Mouse (Mus musculus) lung, postnatal 14 days (tissue): ENCODE results near the gene Coro6.

Source experiments
- DNase-seq: peaks from one replicate; pipeline ENCODE4 v3.0.0; 2021

The Coro6 gene

DNA sequence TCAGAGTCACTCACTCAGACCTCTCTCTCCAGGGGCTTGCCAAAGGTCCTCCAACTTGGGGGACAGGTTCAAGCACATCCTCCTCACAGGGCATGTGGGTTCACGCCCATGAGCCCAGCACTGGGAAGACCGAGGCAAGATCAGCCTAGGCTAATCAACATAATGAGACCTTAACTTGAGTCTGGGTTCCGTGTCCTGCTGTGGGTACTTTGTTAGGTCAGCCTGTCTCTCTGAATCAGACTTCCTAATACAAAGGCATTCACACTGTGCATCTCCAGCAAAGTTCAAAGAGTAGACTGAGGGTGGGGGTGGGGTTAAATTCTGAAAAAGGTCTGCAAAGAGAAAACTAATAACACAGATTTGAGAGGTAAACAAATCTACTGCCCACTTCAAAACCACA is 2.9 kb downstream of the Coro6 start:
- no peak for DNase-seq

DNA sequence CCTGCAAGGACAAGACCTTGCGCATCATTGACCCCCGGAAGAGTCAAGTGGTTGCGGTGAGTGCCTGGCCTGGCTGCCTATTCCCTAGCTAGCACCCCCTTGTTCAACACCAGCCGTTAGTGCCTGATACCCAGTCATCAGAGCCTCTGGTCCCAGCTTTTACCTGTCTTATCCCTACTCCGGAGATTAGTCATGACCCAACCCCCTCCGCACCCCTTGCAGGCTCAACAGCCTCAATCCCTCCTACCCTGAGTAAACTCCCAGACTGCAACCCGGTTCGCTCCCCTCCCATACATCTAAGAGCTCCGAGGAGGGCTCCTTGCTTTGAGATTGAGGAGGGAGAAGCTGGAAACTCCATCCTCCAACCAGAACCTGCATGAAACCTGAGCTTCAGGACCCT is 4.3 kb downstream of the Coro6 start:
- DNase-seq: no peak

- DNase-seq: peak; percentile 86
Observed at GRCm38 (mm10) chr11:77467157-77467556, 4.9 kb downstream of the Coro6 start.

DNA sequence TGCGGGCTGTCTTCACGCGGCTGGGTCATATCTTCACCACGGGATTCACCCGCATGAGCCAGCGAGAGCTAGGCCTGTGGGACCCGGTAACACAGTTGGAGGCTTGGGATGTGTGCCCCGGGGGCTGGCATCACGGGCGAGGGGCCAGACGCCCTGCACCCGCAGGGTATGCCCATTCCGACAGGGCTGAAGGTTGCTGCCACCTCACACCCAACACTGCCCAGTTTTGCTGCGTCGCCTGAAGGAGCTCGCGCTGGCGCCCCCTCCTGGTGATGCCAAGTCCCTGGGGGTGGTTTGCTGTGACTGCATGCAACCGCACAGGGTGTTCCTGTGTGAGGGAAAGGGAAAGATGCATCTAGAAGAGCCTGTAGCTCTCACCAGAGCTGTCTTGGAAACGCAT is 5.6 kb downstream of the Coro6 start:
- peak; percentile 87 for DNase-seq

- no peak for DNase-seq
Observed at GRCm38 (mm10) chr11:77468397-77468796, 6.2 kb downstream of the Coro6 start.

DNA sequence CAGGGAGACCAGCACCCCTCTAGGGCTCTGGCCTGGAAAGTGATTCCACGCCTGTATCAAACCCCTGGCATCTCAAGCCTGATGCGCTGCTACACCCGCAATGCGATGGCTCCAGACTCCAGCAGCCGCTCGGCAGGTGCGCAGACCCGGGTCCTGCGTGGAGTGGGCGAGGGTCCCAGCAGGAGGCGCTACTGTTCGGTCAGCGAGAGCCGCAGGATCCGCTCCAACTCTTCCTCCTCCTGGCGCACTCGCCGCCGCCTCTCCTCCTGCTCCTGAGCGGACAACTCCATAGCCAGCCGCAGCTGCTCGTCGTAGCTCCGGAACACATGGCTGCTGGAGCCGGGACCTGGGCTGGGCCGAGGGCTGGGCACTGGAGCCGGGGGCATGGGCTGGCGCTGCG is 9.2 kb downstream of the Coro6 start:
- no peak for DNase-seq

DNA sequence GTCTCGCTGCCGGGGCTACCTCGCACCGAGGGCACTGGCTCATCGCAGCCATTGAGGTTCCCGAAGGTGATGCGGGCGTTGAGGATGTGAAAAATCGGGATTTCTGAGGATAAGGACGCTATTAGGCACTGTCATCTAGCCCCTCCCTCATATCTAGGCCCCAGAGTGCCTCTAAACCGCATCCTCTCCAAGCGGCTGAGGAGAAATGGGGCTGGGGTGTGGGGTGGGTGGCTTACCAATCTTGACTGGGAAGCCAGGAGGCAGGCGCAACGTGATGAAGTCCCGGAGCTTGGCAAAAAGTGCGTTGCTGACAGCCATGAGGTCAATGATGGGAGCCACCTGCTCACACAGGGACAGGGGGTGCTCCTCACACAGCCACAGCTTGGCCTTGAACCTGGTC is 10.6 kb downstream of the Coro6 start:
- DNase-seq: no peak

GRCm38 (mm10) chr11:77476216-77476615 is 14.0 kb downstream of the Coro6 start:
- DNase-seq: no peak

DNA sequence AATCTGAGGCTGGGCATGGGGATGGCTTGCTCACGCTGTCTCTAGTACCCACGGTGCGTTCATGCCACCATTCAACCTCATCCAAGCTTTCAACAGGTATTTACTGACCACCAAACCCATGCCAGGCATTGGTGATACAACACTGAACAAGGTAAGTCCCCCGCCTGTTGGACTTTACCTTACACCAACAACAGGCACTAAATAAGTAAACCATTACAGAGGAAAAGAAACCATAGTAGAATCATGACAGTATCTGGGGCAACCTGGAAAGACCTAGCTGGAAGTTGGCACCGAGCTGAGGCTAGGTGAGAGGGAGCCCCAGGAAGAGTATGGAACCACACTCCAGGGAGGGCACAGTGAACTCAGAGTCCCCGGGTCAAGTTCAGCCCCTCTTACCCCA is 14.7 kb downstream of the Coro6 start:
- DNase-seq: no peak

- DNase-seq: no peak
Observed at GRCm38 (mm10) chr11:77483043-77483442, 20.8 kb downstream of the Coro6 start.

DNA sequence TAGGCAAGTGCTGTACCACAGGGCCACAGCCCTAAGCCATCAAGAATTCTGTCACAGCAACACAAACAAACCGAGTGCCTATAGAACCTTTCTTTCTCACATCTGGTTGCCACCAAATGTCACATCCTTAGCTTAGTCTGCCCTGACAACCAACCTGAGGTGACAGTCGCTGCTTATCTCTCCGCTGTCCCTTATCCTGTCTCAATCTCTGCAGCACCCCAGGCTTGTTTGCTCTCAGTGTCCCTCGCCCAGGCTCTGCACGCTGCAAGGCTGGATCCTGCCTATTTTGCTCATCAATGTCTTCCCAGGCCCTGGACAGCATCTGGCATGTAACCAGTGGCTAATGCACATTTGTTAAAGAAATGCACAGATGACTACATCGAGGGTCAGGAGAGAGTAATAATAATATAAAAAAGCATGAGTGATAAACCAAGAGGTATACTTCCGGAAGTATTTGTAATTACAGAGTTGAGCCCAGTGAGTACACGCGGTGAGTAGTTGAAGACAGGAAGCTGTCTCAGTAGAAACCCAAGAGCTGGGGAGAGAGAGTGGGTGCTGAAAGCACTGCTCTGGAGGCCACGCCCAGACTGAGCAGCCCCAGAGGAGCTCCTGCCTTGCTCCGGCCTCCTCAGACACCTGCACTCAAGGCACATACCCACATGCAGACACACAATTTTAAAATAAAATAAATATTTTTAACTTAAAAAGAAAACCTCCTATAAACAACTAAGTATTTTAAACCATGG is 21.5 kb downstream of the Coro6 start:
- DNase-seq: no peak

DNA sequence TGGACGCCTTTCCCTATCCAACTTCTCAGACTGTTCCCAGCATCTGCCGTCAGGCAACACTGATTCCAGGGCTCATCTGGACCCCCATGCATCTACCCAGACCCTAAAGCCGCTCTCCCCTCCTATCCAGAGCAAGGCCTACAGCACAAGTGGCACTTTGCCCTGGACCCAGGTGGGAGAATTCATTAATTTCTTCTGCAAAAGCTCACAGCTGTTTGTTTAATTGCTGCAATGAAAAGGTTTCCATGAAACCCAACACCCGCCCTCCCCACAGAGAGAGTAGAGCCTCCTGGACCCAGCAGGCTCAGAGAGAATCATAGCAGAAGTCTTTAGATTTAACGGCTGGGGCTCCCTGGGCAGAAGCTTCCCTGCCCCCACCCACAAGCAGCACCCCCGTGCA is 23.0 kb downstream of the Coro6 start:
- DNase-seq: no peak

DNA sequence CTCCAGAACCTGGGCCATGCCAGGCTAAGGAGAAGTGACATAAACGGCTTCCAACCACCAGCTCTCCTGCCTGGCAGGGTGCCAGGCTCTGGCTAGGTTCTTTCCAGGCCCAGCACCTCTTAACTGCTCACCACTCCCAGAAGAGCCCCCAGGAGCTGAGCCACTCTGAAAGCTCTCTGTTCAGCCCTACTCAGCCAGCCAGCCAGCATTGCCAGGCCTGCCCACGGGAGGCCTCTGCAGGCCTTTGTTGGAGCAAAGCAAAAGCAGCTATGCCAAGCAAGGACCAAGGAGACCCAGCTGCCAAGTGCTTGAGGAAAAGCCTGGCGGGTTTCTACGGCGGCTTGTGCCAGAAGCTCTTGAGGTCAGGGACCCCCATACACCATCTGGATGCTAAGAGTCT is 24.6 kb downstream of the Coro6 start:
- DNase-seq: no peak

GRCm38 (mm10) chr11:77488771-77489581 is 26.8 kb downstream of the Coro6 start:
- no peak for DNase-seq

DNA sequence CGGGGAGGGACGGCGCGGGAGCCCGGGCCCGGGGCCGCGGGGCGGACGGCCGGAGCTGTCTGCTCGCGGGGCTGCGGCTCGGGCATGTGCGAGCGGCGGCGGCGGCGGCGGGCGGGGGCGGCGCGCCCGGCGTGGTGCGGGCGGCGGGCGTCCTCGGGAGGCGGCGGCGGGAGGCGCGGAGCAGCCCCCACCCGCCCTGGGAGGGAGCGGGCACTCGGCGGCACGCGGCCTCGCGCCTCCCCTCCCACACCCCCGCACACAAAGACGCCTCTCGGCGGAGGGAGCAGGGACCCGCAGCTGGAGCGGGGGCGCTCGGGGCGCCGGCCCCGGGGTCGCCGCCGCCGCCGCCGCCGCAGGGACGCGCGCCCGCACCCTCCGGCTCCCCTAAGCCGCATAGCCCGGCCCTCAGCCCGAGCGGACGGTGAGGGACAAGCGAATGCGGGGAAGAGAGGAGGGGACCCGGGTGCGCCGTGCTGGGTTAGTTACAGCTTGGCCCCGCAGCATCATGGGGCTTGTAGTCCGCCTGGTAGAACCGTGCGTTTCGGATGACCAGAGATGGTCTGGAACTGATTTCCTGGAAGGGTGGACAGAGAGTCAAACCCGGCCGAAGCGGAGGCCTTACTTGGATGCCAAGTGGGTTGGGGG is 27.5 kb downstream of the Coro6 start, which contains the start of gene Ankrd13b:
Gene Ankrd13b, minus strand, starts transcription at position 88 of the 645 bp plus-strand sequence.
- peak; percentile 74 for DNase-seq

- no peak for DNase-seq
Observed at GRCm38 (mm10) chr11:77490451-77490850, 28.2 kb downstream of the Coro6 start.

GRCm38 (mm10) chr11:77491123-77491501 is 28.9 kb downstream of the Coro6 start:
- peak; percentile 93 for DNase-seq

- DNase-seq: peak; percentile 63
Observed at GRCm38 (mm10) chr11:77491502-77492291, 29.5 kb downstream of the Coro6 start.

DNA sequence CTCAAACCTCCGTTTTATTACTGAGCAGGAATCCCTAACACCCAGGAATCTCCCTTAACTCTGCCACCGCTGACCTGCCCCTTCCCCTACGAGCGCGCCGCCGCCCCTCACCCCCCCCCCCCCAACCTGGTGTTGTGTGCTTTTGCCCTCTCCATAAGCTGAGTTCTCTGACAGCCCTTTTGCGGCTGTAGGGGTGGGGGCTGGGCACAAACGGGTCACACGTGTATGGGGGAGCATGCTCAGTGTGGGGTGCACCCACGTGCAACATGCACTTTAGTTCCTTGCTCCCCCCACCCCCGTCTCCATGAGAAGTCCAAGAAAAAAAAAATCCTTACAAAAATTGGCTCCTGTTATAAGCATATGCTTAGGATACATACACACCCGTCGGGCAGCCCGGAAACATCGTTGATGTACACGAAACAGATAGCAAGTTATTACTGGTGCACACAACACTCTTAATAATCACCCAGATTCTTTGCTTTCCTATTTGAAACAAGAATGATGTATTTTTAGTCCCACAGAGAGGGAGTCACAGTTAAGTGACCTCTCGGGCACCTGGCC is 30.2 kb downstream of the Coro6 start:
- DNase-seq: no peak

DNA sequence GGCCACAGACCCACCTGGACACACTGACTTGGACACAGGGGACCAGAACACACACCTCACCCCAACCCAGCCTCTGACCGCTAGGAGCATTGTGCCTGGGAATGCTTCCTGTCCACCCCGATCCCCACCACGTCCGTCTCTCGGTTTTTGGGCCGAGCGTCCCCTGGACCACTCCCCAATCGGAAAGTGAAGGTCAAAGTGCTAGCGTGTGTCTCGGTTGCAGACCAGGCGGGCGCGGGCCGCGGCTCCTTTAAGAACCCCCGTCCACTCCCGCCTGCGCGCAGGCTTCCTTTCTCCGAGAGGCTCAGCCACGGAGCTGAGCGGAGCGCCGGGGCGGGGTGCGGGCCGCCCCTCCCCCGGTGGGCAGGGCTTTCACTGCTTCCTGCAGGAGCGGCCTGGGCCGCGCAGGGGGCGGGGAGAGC is 30.7 kb downstream of the Coro6 start:
- peak; percentile 94 for DNase-seq

- peak; percentile 60 for DNase-seq
Observed at GRCm38 (mm10) chr11:77493512-77494343, 31.5 kb downstream of the Coro6 start, which contains the start of gene Git1. Gene Git1, plus strand, starts transcription at chr11:77493562.

DNA sequence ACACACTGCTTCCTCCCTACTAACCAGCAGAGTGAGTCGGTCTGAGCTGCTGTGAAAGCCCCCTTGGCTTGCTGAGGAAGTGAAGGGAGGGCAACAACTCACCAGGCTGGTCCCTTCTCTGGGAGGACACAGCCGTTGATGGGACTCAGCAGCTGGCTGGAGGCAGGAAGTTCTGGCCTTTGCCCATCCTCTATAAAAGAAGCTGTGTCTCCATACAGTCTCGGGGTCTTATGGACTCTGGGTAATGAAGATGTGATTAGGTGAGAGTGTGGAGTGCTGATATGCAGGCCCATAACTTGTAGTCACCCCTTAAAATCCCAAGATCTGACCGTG is 32.1 kb downstream of the Coro6 start:
- no peak for DNase-seq
